Mouse (Mus musculus): Measurements from ENCODE around the gene Slc30a10.

The Slc30a10 gene

GRCm38 (mm10) chr1:185517566-185517965 lies 62.9 kb downstream of the Slc30a10 start:
- DNase-seq (ENCODE audit: inconsistent ontology term), result no peak
